Mouse (Mus musculus): ENCODE measurements around the gene Plxdc1. TPM values are rescaled to one million over a fixed set of nuclear protein-coding genes. Genes with fewer than 3 reads are reported as not detected.

Plxdc1 gene
- polyA plus RNA-seq, 1 experiment from 2014 or later: 0.20 TPM

DNA sequence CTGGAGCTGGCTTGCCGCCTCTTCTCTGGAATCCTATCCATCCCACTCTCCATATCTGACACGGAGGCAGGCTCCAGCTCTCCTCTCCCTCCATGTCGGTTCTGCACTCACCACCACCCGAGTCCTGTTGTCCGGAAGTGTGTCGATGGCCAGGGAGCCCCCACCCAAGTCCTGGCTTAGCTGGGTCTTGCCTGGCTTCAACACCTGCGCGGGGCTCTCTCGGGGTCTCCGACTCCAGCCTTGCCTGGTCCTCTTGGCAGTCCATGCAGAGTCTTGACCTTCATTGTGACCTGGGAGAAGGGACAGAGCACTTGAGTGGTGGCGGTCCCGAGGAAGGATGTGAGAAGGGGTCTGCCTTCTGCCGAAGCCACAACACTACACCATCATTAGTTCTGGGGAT lies 7.9 kb downstream of the Plxdc1 start:
- no peak overlapping the region for H3K27ac ChIP-seq (ENCODE audit: low read depth, low read length)
- no peak for DNase-seq (ENCODE audit: low spot score)
- H3K4me2 ChIP-seq (ENCODE audit: low read depth, low read length, severe bottlenecking): no peak overlapping the region
- no peaks in the 10 kb centered on the region for H3K4me1 ChIP-seq (replicated peaks; ENCODE audit: control insufficient read depth, insufficient read depth, low read length)
- H3K36me3 ChIP-seq (ENCODE audit: control insufficient read depth, insufficient read depth, low read length): no peaks in the 10 kb centered on the region
- H3K9me3 ChIP-seq (ENCODE audit: control insufficient read depth, low read length): no peaks in the 10 kb centered on the region
- ATAC-seq (replicated peaks; ENCODE audit: low FRiP score): no peak
- no peaks in the 10 kb centered on the region for H3K27me3 ChIP-seq (ENCODE audit: control insufficient read depth, insufficient read depth, low read length)
- H3K4me3 ChIP-seq (ENCODE audit: low read depth, low read length): no peak overlapping the region
- 88% methylated on average over 13 of the region's 13 CpGs for WGBS
- no peak overlapping the region for H3K9ac ChIP-seq (ENCODE audit: low read length)

DNA sequence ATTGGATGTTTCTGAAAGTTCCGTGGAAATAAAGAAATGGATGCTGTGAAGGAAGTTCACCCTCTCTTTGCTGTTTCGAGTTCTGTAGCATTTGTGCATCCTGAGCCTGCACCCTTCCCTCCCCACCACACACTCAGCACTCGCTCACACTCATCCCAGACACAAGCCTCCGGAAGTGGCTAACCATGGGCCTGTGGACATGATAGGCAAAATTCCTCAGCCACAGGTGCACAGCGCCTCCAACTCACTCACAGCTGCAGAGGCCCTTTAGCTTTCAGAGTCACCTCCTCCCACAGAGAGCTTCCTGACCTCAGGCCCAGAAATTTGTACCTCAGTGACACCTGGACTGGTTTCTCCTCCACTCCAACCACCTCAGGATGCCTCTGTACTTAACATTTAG lies 8.4 kb downstream of the Plxdc1 start:
- Histone ChIP-seq H3K27ac (ENCODE audit: low read depth, low read length) (no peak overlapping the region), H3K4me3 (ENCODE audit: low read depth, low read length) (no peak overlapping the region), H3K9ac (ENCODE audit: low read length) (no peak overlapping the region), H3K4me1 (replicated peaks; ENCODE audit: control insufficient read depth, insufficient read depth, low read length) (no peaks in the 10 kb centered on the region), H3K36me3 (ENCODE audit: control insufficient read depth, insufficient read depth, low read length) (no peaks in the 10 kb centered on the region), H3K4me2 (ENCODE audit: low read depth, low read length, severe bottlenecking) (no peak overlapping the region), H3K27me3 (ENCODE audit: control insufficient read depth, insufficient read depth, low read length) (no peaks in the 10 kb centered on the region), H3K9me3 (ENCODE audit: control insufficient read depth, low read length) (no peaks in the 10 kb centered on the region)
- no peak for DNase-seq (ENCODE audit: low spot score)
- no peak for ATAC-seq (replicated peaks; ENCODE audit: low FRiP score)
- 80% methylated on average over 5 of the region's 5 CpGs for WGBS

DNA sequence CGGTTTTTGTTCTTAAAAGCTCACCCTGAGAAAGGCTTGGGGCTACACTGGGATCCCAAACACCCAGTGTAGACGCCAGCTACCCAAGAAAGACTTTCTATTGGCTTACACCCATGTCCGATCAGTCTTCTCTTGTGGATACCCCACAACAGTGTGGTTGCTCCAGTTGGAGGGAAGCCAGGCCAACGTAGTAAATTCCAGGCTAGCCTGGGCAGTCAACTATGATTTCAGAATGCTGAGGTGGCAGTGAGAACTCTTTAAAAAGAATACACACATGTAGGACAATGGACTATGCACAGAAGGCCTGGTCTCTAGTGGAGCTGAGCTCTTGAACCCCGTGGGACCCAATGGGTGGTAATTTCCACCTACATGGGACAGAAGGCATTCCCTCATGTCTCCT lies 11.5 kb downstream of the Plxdc1 start:
- no peak overlapping the region for H3K27ac ChIP-seq (ENCODE audit: low read depth, low read length)
- DNase-seq (ENCODE audit: low spot score) (no peak), ATAC-seq (replicated peaks; ENCODE audit: low FRiP score) (no peak)
- no peak overlapping the region for H3K4me3 ChIP-seq (ENCODE audit: low read depth, low read length)
- H3K9me3 ChIP-seq (ENCODE audit: control insufficient read depth, low read length): no peaks in the 10 kb centered on the region
- WGBS: 88% methylated on average over 5 of the region's 5 CpGs
- no peaks in the 10 kb centered on the region for H3K36me3 ChIP-seq (ENCODE audit: control insufficient read depth, insufficient read depth, low read length)
- H3K4me1 ChIP-seq (replicated peaks; ENCODE audit: control insufficient read depth, insufficient read depth, low read length): no peaks in the 10 kb centered on the region
- H3K4me2 ChIP-seq (ENCODE audit: low read depth, low read length, severe bottlenecking): no peak overlapping the region
- H3K9ac ChIP-seq (ENCODE audit: low read length): no peak overlapping the region
- no peaks in the 10 kb centered on the region for H3K27me3 ChIP-seq (ENCODE audit: control insufficient read depth, insufficient read depth, low read length)

DNA sequence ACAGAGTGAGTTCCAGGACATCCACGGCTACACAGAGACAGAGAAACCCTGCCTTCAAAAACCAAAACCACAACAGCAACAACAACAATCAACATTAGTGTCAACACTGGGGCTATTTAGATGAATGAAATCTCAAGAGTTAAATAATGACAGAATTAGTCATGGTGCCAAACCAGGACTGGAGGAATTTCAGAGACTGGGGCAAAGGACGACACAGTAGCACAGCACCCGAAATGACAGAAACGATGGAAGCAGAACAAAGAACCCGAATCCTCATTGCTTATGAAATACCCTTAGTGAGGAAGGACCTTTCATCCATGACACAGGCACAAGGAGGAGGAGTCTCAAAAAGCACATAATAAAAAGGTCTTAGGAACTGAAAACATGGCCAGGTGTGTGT lies 12.1 kb downstream of the Plxdc1 start:
- H3K9me3 ChIP-seq (ENCODE audit: control insufficient read depth, low read length): no peaks in the 10 kb centered on the region
- no peak overlapping the region for H3K4me3 ChIP-seq (ENCODE audit: low read depth, low read length)
- H3K27ac ChIP-seq (ENCODE audit: low read depth, low read length): no peak overlapping the region
- WGBS: 96% methylated on average over 5 of the region's 5 CpGs
- H3K4me2 ChIP-seq (ENCODE audit: low read depth, low read length, severe bottlenecking): no peak overlapping the region
- ATAC-seq (replicated peaks; ENCODE audit: low FRiP score) (no peak), DNase-seq (ENCODE audit: low spot score) (no peak)
- H3K36me3 ChIP-seq (ENCODE audit: control insufficient read depth, insufficient read depth, low read length): no peaks in the 10 kb centered on the region
- H3K27me3 ChIP-seq (ENCODE audit: control insufficient read depth, insufficient read depth, low read length): no peaks in the 10 kb centered on the region
- H3K4me1 ChIP-seq (replicated peaks; ENCODE audit: control insufficient read depth, insufficient read depth, low read length): no peaks in the 10 kb centered on the region
- no peak overlapping the region for H3K9ac ChIP-seq (ENCODE audit: low read length)

DNA sequence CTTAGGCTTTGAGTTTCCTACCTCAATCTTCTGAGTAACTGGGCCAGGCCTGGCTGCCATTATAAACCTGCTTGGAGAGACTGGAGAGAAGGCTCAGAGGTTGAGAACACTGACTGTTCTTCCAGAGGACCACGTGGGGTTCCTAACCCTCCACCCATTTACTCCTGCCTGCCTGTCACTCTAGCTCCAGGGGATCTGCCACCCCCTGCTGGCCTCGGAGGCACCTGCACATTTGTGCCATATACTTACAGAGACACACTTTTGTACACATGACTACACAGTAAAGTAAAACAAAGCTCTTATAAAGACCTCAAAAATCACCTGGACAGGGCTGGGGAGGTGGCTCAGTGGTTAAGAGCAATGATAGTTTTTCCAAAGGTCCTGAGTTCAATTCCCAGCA lies 13.8 kb downstream of the Plxdc1 start:
- 71% methylated on average over 2 of the region's 2 CpGs for WGBS
- Histone ChIP-seq H3K9ac (ENCODE audit: low read length) (no peak overlapping the region), H3K4me1 (replicated peaks; ENCODE audit: control insufficient read depth, insufficient read depth, low read length) (no peaks in the 10 kb centered on the region), H3K27me3 (ENCODE audit: control insufficient read depth, insufficient read depth, low read length) (no peaks in the 10 kb centered on the region), H3K4me2 (ENCODE audit: low read depth, low read length, severe bottlenecking) (no peak overlapping the region), H3K27ac (ENCODE audit: low read depth, low read length) (no peak overlapping the region), H3K36me3 (ENCODE audit: control insufficient read depth, insufficient read depth, low read length) (no peaks in the 10 kb centered on the region), H3K4me3 (ENCODE audit: low read depth, low read length) (no peak overlapping the region), H3K9me3 (ENCODE audit: control insufficient read depth, low read length) (no peaks in the 10 kb centered on the region)
- no peak for ATAC-seq (replicated peaks; ENCODE audit: low FRiP score)
- DNase-seq (ENCODE audit: low spot score): no peak

DNA sequence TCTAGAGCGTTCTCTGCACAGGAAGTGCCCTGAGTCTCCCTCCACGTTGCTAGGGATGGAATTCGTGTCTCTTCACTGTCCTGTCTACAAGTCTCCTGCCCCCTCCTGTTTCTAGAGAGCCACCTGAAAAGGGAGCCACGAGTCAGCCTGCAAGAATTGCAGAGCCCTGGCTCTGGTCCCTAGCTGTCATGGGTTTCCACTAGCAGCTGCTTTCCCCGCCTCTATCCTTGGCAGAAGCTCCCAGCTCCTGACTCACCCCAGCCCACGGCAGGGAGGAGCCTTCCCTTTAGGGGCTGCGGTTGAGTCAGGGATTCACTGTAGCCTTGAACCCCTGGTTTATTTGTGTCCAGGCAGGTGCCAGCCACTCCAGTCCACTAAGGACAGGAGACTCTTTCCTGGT lies 15.0 kb downstream of the Plxdc1 start:
- ATAC-seq (replicated peaks; ENCODE audit: low FRiP score) (no peak), DNase-seq (ENCODE audit: low spot score) (no peak)
- Histone ChIP-seq H3K4me2 (ENCODE audit: low read depth, low read length, severe bottlenecking) (no peak overlapping the region), H3K27ac (ENCODE audit: low read depth, low read length) (no peak overlapping the region), H3K4me3 (ENCODE audit: low read depth, low read length) (no peak overlapping the region), H3K4me1 (replicated peaks; ENCODE audit: control insufficient read depth, insufficient read depth, low read length) (no peaks in the 10 kb centered on the region), H3K36me3 (ENCODE audit: control insufficient read depth, insufficient read depth, low read length) (no peaks in the 10 kb centered on the region), H3K27me3 (ENCODE audit: control insufficient read depth, insufficient read depth, low read length) (no peaks in the 10 kb centered on the region), H3K9ac (ENCODE audit: low read length) (no peak overlapping the region), H3K9me3 (ENCODE audit: control insufficient read depth, low read length) (no peaks in the 10 kb centered on the region)
- WGBS: 47% methylated on average over 7 of the region's 7 CpGs

DNA sequence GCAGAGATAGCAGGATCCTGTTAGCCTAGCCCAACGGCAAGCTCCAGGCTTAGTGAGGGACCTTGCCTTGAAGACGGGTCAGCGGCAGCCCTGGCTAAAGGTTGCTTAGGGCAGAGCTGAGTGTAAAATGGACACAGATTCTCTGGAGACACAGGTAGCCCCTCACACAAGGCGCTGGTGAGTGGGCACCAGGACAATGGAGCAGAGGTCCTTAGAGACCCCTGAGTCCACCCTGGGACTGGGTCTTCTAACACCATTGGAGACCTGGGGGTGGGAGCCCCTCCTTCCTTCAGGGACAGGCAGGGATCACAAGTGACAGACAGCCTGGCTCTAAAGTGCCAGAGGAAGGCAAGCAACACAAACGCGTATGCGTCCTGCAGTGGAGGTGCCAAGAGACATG lies 15.5 kb downstream of the Plxdc1 start:
- Histone ChIP-seq H3K4me1 (replicated peaks; ENCODE audit: control insufficient read depth, insufficient read depth, low read length) (no peaks in the 10 kb centered on the region), H3K9ac (ENCODE audit: low read length) (no peak overlapping the region), H3K4me3 (ENCODE audit: low read depth, low read length) (no peak overlapping the region), H3K27ac (ENCODE audit: low read depth, low read length) (no peak overlapping the region), H3K36me3 (ENCODE audit: control insufficient read depth, insufficient read depth, low read length) (no peaks in the 10 kb centered on the region), H3K27me3 (ENCODE audit: control insufficient read depth, insufficient read depth, low read length) (no peaks in the 10 kb centered on the region), H3K4me2 (ENCODE audit: low read depth, low read length, severe bottlenecking) (no peak overlapping the region), H3K9me3 (ENCODE audit: control insufficient read depth, low read length) (no peaks in the 10 kb centered on the region)
- ATAC-seq (replicated peaks; ENCODE audit: low FRiP score) (no peak), DNase-seq (ENCODE audit: low spot score) (no peak)
- WGBS: 87% methylated on average over 7 of the region's 7 CpGs

DNA sequence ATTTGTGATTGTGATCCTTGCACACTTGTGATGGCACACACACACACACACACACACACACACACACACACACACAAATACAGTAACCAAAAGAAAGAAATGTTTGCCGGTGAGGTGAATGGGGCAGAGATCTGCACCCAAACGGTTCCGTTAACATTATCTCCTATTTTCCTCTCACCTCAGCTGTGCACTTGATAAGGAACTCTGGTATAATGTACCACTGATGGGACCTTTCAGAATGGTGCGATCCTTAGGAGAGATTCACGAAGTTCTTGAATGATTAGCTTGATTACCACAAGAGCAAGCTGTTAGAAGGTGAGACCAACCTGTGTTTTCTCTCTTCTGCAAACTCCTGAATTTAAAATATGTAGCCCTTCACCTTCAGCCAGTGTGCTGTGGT lies 17.9 kb downstream of the Plxdc1 start:
- no peak overlapping the region for H3K27ac ChIP-seq (ENCODE audit: low read depth, low read length)
- no peak overlapping the region for H3K9ac ChIP-seq (ENCODE audit: low read length)
- H3K36me3 ChIP-seq (ENCODE audit: control insufficient read depth, insufficient read depth, low read length): no peaks in the 10 kb centered on the region
- no peaks in the 10 kb centered on the region for H3K9me3 ChIP-seq (ENCODE audit: control insufficient read depth, low read length)
- no peaks in the 10 kb centered on the region for H3K27me3 ChIP-seq (ENCODE audit: control insufficient read depth, insufficient read depth, low read length)
- H3K4me3 ChIP-seq (ENCODE audit: low read depth, low read length): no peak overlapping the region
- DNase-seq (ENCODE audit: low spot score) (no peak), ATAC-seq (replicated peaks; ENCODE audit: low FRiP score) (no peak)
- H3K4me1 ChIP-seq (replicated peaks; ENCODE audit: control insufficient read depth, insufficient read depth, low read length): no peaks in the 10 kb centered on the region
- 82% methylated on average over 5 of the region's 5 CpGs for WGBS
- no peak overlapping the region for H3K4me2 ChIP-seq (ENCODE audit: low read depth, low read length, severe bottlenecking)

DNA sequence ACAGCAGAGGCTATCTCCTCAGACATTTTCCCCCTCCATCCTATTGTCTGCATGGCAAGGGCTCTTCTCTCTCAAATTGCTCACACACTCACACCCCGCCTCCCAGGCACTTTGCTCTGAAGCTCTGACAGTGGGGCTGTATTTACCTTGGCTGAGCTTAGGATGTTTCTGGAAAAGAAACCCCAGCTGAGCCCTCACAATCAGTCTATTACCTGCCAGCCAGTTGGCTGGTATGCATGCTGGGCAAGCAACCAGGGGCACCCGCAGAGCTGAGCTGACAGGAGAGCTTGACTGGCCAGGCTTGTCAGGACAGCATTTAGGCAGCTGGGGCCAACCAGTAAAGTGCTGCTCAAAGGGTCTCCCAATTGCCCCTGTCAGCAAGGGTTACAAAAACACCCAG lies 19.1 kb downstream of the Plxdc1 start:
- no peak overlapping the region for H3K27ac ChIP-seq (ENCODE audit: low read depth, low read length)
- WGBS: 38% methylated on average over 2 of the region's 2 CpGs
- H3K9me3 ChIP-seq (ENCODE audit: control insufficient read depth, low read length): no peaks in the 10 kb centered on the region
- no peaks in the 10 kb centered on the region for H3K27me3 ChIP-seq (ENCODE audit: control insufficient read depth, insufficient read depth, low read length)
- H3K4me3 ChIP-seq (ENCODE audit: low read depth, low read length): no peak overlapping the region
- ATAC-seq (replicated peaks; ENCODE audit: low FRiP score) (no peak), DNase-seq (ENCODE audit: low spot score) (no peak)
- H3K9ac ChIP-seq (ENCODE audit: low read length): no peak overlapping the region
- no peak overlapping the region for H3K4me2 ChIP-seq (ENCODE audit: low read depth, low read length, severe bottlenecking)
- H3K36me3 ChIP-seq (ENCODE audit: control insufficient read depth, insufficient read depth, low read length): no peaks in the 10 kb centered on the region
- no peaks in the 10 kb centered on the region for H3K4me1 ChIP-seq (replicated peaks; ENCODE audit: control insufficient read depth, insufficient read depth, low read length)

All from forebrain, embryonic 11.5 days (tissue).